Mouse (Mus musculus): Measurements from ENCODE around the gene Olfr406.

The Olfr406 gene

DNA sequence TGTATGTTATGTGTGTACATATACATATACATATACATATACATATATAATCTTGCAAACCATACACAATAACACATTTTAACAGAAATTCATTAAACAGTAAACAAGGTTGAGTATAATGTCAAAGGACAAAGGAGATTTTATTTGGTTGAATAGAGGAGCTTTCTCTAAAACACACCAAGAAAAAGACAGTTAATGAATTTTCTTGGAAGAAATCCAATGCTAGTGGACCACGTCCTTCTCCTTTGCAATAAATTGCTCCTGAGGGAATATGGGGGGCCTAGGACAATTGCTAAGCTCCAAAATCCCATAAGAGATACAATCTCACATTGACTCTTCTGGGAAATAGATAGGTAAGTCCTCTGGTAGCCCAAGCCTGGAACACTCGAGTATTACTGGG is at the start of gene Olfr406:
TSS of gene Olfr406 (plus strand) at position 301 of the 400 bp plus-strand sequence.
- DNase-seq: no peak

- DNase-seq: no peak
Measured at GRCm38 (mm10) chr11:74211279-74211678, 48.3 kb upstream of the Olfr406 start, which contains the start of gene Olfr43. Gene Olfr43, minus strand, starts transcription at chr11:74211379.

DNA sequence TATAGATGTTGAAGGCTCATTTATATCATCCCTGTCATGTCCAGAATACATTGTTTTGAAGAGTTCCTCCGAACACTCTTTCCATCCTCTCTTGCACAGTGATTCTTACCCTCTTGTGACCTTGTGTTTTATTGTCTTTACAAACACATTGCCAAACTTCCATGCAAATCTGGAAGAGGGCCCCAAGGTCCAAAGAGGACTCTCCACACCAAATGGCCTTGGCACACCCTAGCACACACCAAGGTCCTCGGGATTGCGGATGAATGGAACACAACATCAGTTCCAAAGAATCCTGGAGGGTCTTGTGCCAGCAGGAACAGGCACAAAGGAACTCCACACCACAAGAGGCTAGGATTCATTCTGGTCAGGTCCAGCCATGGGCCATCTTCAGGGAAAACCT is 18.4 kb upstream of the Olfr406 start:
- no peak for DNase-seq

GRCm38 (mm10) chr11:74283436-74283835 is 23.8 kb downstream of the Olfr406 start, which contains the start of gene Olfr59:
Gene Olfr59, plus strand, starts transcription at chr11:74283736.
- DNase-seq: no peak

- DNase-seq: no peak
Measured at GRCm38 (mm10) chr11:74287256-74287655, 27.6 kb downstream of the Olfr406 start.
